Mouse (Mus musculus) liver, embryonic 14.5 days (tissue): Measurements from ENCODE around the gene Rpl7a. TPM values are rescaled to one million over a fixed set of nuclear protein-coding genes. Genes with fewer than 3 reads are reported as not detected.

Experiments
- ATAC-seq: fragments of 200-750 bp; cut with Nextera tagmentation; 2 replicates; pipeline ENCODE4 v1.8.0; 2017; ENCODE audit warnings: moderate number of reproducible peaks, mild to moderate bottlenecking, moderate library complexity; ENCODE audit not compliant: insufficient read depth
- DNase-seq, 3 experiments: peaks; one replicate each; pipeline ENCODE4 v3.0.0-alpha.2; 2012 to 2013; ENCODE audit warnings: low read depth in 3 of 3, low spot score in 3 of 3
- H3K27ac ChIP-seq: fragments of 300-500 bp; sonication (generic); 2 replicates; pipeline ENCODE4 v1.5.1; 2014; ENCODE audit warnings: moderate library complexity, mild to moderate bottlenecking, control low read depth, inconsistent platforms
- H3K27me3 ChIP-seq: fragments of 300-500 bp; sonication (generic); 2 replicates; pipeline ENCODE4 v1.6.1; 2014; ENCODE audit warnings: mild to moderate bottlenecking, low read length, moderate library complexity; ENCODE audit not compliant: control insufficient read depth, insufficient read depth
- H3K36me3 ChIP-seq: fragments of 300-500 bp; sonication (generic); replicated peaks from 2 replicates; pipeline ENCODE4 v1.6.1; 2014; ENCODE audit warnings: low read depth; ENCODE audit not compliant: control insufficient read depth, insufficient read depth
- H3K4me1 ChIP-seq, 2 experiments: fragments of 200-500 bp in 1 of 2; fragments of 300-500 bp in 1 of 2; sonication (generic) in 1 of 2; replicated peaks; 2 replicates each; pipeline ENCODE4 v1.6.1; 2012 to 2014; ENCODE audit warnings: antibody characterized with exemption in 1 of 2, inconsistent platforms in 1 of 2, low read length in 1 of 2; ENCODE audit not compliant: control insufficient read depth in 2 of 2, insufficient read depth in 2 of 2
- H3K4me2 ChIP-seq: fragments of 300-500 bp; sonication (generic); 2 replicates; pipeline ENCODE4 v1.6.1; 2014; ENCODE audit warnings: low read depth, mild to moderate bottlenecking, control low read depth, moderate library complexity
- H3K4me3 ChIP-seq, 2 experiments: fragments of 200-500 bp in 1 of 2; fragments of 300-500 bp in 1 of 2; sonication (generic) in 1 of 2; 2 replicates each; pipeline ENCODE4 v1.5.1; 2012 to 2014; ENCODE audit warnings: low read depth in 2 of 2, low read length in 2 of 2, mild to moderate bottlenecking in 2 of 2, control low read depth in 1 of 2, inconsistent platforms in 1 of 2, moderate library complexity in 1 of 2; ENCODE audit not compliant: insufficient read depth in 1 of 2
- H3K9ac ChIP-seq: fragments of 300-500 bp; sonication (generic); replicated peaks from 2 replicates; pipeline ENCODE4 v1.6.1; 2014; ENCODE audit warnings: mild to moderate bottlenecking, control low read depth, moderate library complexity
- H3K9me3 ChIP-seq: fragments of 300-500 bp; sonication (generic); 2 replicates; pipeline ENCODE4 v1.6.1; 2016; ENCODE audit warnings: low read length, mixed read lengths; ENCODE audit not compliant: control insufficient read depth
- CTCF ChIP-seq: IDR thresholded peaks from 2 replicates; pipeline ENCODE4 v1.5.1; 2016; ENCODE audit warnings: antibody characterized with exemption, low read depth, control low read depth
- EP300 ChIP-seq: IDR thresholded peaks from 2 replicates; pipeline ENCODE4 v1.6.1; 2016; ENCODE audit warnings: antibody characterized with exemption, low read depth
- WGBS: fragments of 180-500 bp; shearing (Covaris S2); extraction: QIAGEN DNeasy Blood & Tissue Kit; methylation state at CpG from one replicate; pipeline ENCODE4 v1.1.7; 2014; ENCODE audit not compliant: insufficient replicate concordance; 5-methylcytosine and 5-hydroxymethylcytosine counted together
- polyA plus RNA-seq, 2 experiments: library from polyadenylated mRNA; depleted of rRNA in 1 of 2; stranded (reverse) in 1 of 2; unstranded in 1 of 2; fragments of >200 nt; fragmentation: Nextera tagmentation in 1 of 2; extraction: Ambion mirVana in 1 of 2; gene quantifications; 2 replicates each; pipeline versions ENCODE4 v1.2.1 to v1.2.3; 2012 to 2014

The Rpl7a gene
- polyA plus RNA-seq, 2 experiments, result 504 to 1,309 TPM

GRCm38 (mm10) chr2:26927745-26928476, 17.3 kb downstream of the Rpl7a start:
- H3K4me1 ChIP-seq, result peaks cover 9 to 15% of the 10 kb centered on the region in 2 experiments
- H3K9ac ChIP-seq, result no peak overlapping the region
- ATAC-seq, result no peak
- DNase-seq, result no peak
- H3K36me3 ChIP-seq, result peaks cover 48% of the 10 kb centered on the region
- H3K27ac ChIP-seq, result no peak overlapping the region
- H3K27me3 ChIP-seq, result no peaks in the 10 kb centered on the region
- no peaks in the 10 kb centered on the region for H3K9me3 ChIP-seq
- H3K4me2 ChIP-seq, result no peak overlapping the region
- WGBS, result 80% methylated on average over 6 of the region's 6 CpGs
- no peak overlapping the region for H3K4me3 ChIP-seq
- no peak for TF ChIP-seq EP300
- TF ChIP-seq CTCF, result no peak

- Histone ChIP-seq H3K27ac (0 out of 2 replicates have a peak overlapping the region, but pooled peaks have one; percentile 10), H3K36me3 (peaks cover 30% of the 10 kb centered on the region), H3K9ac (no peak overlapping the region), H3K4me2 (peak overlapping the region; percentile 8; the same call in 1 of the 2 replicates), H3K9me3 (no peaks in the 10 kb centered on the region), H3K27me3 (no peaks in the 10 kb centered on the region), H3K4me1 (peaks cover 9 to 19% of the 10 kb centered on the region in 2 experiments), H3K4me3 (no peak overlapping the region)
- peak; percentile 89 for TF ChIP-seq CTCF
- TF ChIP-seq EP300, result no peak
- DNase-seq (peak; percentile 66 to 71 (median 69)), ATAC-seq (no peak)
- 21% methylated on average over 1 of the region's 1 CpGs for WGBS
Observed at GRCm38 (mm10) chr2:26930390-26930789, 19.8 kb downstream of the Rpl7a start.

GRCm38 (mm10) chr2:26932473-26933303, 22.1 kb downstream of the Rpl7a start:
- TF ChIP-seq CTCF, result no peak
- no peak for TF ChIP-seq EP300
- Histone ChIP-seq H3K27ac (peak overlapping the region; percentile 9; the same call in 1 of the 2 replicates), H3K4me2 (peak overlapping the region; percentile 68), H3K9ac (peak overlapping the region; percentile 89), H3K4me3 (peak overlapping the region; percentile 73 to 76), H3K9me3 (no peaks in the 10 kb centered on the region), H3K27me3 (no peaks in the 10 kb centered on the region), H3K4me1 (peaks cover 9 to 21% of the 10 kb centered on the region in 2 experiments), H3K36me3 (peaks cover 14% of the 10 kb centered on the region)
- WGBS, result 1% methylated on average over 48 of the region's 49 CpGs
- no peak for DNase-seq
- ATAC-seq, result peak; percentile 23

DNA sequence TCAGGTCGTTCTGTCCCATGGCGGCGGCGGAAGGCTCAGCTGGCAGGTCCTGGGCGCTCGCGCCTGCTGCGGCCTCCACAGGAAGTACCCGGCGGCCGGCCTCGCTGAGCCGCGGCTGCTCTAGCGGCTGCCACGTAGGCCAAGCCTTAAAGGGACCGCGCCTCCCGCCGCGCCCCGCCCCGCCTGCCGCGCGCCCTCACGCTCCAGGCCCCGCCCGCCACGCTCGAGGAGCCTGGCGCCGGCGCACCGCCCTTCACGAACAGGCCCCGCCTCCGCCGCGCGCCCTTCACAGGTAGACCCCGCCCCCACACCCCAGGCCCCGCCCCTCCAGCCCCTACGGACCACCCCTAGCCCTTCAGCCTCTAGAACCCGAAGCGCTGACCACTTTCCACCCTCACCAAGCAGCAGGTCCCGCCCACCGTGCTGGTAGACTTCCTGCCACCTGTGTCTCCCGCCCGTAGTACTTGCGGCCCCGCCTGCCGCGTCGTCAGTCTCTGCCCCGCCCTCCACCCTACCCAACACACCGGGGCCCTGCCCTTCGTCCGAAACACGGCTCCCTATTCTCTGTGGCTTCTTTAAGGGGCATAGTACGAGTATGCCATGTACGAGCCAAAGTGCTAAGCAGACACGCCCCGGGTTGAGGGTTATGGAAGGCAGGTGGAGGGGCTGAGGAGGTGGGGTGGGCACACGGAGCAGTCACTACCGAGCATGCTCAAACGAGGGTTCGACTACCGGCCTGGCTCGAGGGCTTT, 22.9 kb downstream of the Rpl7a start, which contains the start of the genes Surf4 and Stkld1:
Gene Surf4 (minus strand): TSS at position 625 of the 752 bp plus-strand sequence.
Gene Stkld1 (plus strand): TSS at position 744 of the 752 bp plus-strand sequence.
- peak; percentile 94 for ATAC-seq
- no peaks in the 10 kb centered on the region for H3K27me3 ChIP-seq
- DNase-seq, result peak; percentile 85 to 87 (median 86)
- H3K4me1 ChIP-seq, result peaks cover 9 to 21% of the 10 kb centered on the region in 2 experiments
- peak within 1 kb of the TSS; percentile 80 for H3K4me2 ChIP-seq
- peaks cover 14% of the 10 kb centered on the region for H3K36me3 ChIP-seq
- peak within 1 kb of the TSS; percentile 89 for H3K9ac ChIP-seq
- under 1% methylated on average over 68 of the region's 70 CpGs for WGBS
- H3K27ac ChIP-seq, result peak within 1 kb of the TSS; percentile 11
- peak within 1 kb of the TSS; percentile 76 to 79 for H3K4me3 ChIP-seq
- TF ChIP-seq EP300 (no peak), CTCF (no peak)
- no peaks in the 10 kb centered on the region for H3K9me3 ChIP-seq
